Mouse (Mus musculus): Measurements from ENCODE around the gene Sfmbt1. TPM values are rescaled to one million over a fixed set of nuclear protein-coding genes. Genes with fewer than 3 reads are reported as not detected.

The Sfmbt1 gene
- polyA plus RNA-seq, 1 experiment from 2014 or later, result 13.4 TPM

GRCm38 (mm10) chr14:30695609-30696008 lies 19.0 kb upstream of the Sfmbt1 start:
- ATAC-seq (ENCODE audit: insufficient number of reproducible peaks, low FRiP score, low TSS enrichment, low read depth), result 0 out of 2 replicates have a peak, but pooled peaks have one; percentile 36
- 0 out of 2 replicates have a peak, but pooled peaks cover 4% of the 10 kb centered on the region for H3K36me3 ChIP-seq
- H3K27ac ChIP-seq (replicated peaks), result no peak overlapping the region
- peaks cover 7% of the 10 kb centered on the region; the same call in 1 of the 2 replicates for H3K4me1 ChIP-seq
- no peak overlapping the region for H3K4me3 ChIP-seq (replicated peaks)
- no peaks in the 10 kb centered on the region for H3K9me3 ChIP-seq (replicated peaks)
- H3K4me2 ChIP-seq (replicated peaks), result no peak overlapping the region
- 18% methylated on average over 4 of the region's 4 CpGs for WGBS
- H3K9ac ChIP-seq, result no peak overlapping the region
- H3K27me3 ChIP-seq, result no peaks in the 10 kb centered on the region

- H3K4me2 ChIP-seq (replicated peaks), result no peak overlapping the region
- peaks cover 7% of the 10 kb centered on the region; the same call in 1 of the 2 replicates for H3K4me1 ChIP-seq
- no peak overlapping the region for H3K4me3 ChIP-seq (replicated peaks)
- 0 out of 2 replicates have a peak, but pooled peaks cover 4% of the 10 kb centered on the region for H3K36me3 ChIP-seq
- WGBS, result 75% methylated on average over 15 of the region's 15 CpGs
- no peaks in the 10 kb centered on the region for H3K9me3 ChIP-seq (replicated peaks)
- no peak overlapping the region for H3K9ac ChIP-seq
- no peak overlapping the region for H3K27ac ChIP-seq (replicated peaks)
- no peaks in the 10 kb centered on the region for H3K27me3 ChIP-seq
- no peak for ATAC-seq (ENCODE audit: insufficient number of reproducible peaks, low FRiP score, low TSS enrichment, low read depth)
These were observed 17.1 kb upstream of the Sfmbt1 start for GRCm38 (mm10) chr14:30697407-30698052.

DNA sequence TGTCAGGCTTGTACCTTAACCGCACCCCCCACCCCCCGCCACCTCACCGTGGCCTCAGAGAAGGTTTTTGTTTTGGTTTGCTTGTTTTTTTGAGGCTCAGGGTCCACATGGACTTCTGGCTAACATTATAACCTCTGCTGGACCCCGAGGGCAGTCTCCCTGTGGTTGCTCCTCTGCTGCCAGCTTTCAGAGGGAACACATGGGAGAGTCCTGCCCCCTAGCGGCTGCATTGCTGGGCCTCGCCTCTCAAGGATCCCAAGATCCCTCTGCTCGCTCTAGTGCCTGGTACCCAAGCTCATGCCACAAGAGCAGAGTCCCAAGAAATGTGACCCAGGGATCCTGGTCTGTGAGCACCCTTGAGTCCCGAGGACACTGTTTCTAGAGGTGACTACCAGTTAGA lies 15.0 kb upstream of the Sfmbt1 start:
- WGBS, result 41% methylated on average over 8 of the region's 8 CpGs
- Histone ChIP-seq H3K4me1 (peaks cover 7% of the 10 kb centered on the region; the same call in 1 of the 2 replicates), H3K36me3 (no peaks in the 10 kb centered on the region), H3K4me3 (replicated peaks) (no peak overlapping the region), H3K27me3 (no peaks in the 10 kb centered on the region), H3K9me3 (replicated peaks) (no peaks in the 10 kb centered on the region), H3K27ac (replicated peaks) (no peak overlapping the region), H3K9ac (no peak overlapping the region), H3K4me2 (replicated peaks) (no peak overlapping the region)
- ATAC-seq (ENCODE audit: insufficient number of reproducible peaks, low FRiP score, low TSS enrichment, low read depth), result no peak

DNA sequence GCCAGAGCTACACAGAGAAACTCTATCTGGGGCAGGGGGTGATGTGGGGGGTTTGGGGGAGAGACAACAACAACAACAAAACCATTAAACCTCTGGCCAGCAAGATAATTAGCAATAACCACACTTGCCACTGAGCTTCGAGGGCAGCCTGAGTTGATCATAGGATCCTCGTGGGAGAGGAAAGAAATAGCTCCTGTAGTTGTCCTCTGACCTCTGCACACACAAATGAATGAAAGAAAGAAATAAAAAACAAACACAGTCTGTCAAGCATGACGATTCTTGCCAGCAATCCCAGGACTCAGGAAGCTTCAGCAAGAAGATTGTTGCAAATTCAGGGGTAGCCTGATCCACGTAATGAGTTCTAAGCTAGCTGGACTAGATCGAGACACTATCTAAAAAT lies 12.1 kb upstream of the Sfmbt1 start:
- Histone ChIP-seq H3K4me3 (replicated peaks) (no peak overlapping the region), H3K27ac (replicated peaks) (no peak overlapping the region), H3K4me2 (replicated peaks) (no peak overlapping the region), H3K36me3 (no peaks in the 10 kb centered on the region), H3K9me3 (replicated peaks) (no peaks in the 10 kb centered on the region), H3K9ac (no peak overlapping the region), H3K27me3 (no peaks in the 10 kb centered on the region), H3K4me1 (no peaks in the 10 kb centered on the region)
- 42% methylated on average over 5 of the region's 5 CpGs for WGBS
- ATAC-seq (ENCODE audit: insufficient number of reproducible peaks, low FRiP score, low TSS enrichment, low read depth), result no peak

DNA sequence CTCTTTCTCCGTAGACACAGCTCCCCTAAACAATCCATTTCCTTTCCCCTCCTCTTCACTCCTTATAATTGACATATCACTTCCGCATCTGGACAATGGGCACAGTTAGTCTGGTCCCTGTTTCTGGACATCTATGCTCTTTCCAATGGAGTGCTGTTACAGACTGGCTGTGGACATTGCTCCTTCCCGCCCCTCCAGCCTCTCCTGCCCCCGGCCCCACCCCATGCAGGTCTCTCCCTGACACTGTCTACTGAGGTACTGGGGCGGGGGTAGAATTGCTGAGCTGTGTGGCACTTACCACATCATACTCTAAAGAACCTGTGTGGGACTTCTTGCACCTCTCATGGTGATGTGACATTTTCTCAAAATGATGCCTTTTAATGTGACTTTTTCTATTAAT lies 11.6 kb upstream of the Sfmbt1 start:
- Histone ChIP-seq H3K4me1 (no peaks in the 10 kb centered on the region), H3K9me3 (replicated peaks) (no peaks in the 10 kb centered on the region), H3K27ac (replicated peaks) (no peak overlapping the region), H3K4me2 (replicated peaks) (no peak overlapping the region), H3K9ac (no peak overlapping the region), H3K27me3 (no peaks in the 10 kb centered on the region), H3K36me3 (no peaks in the 10 kb centered on the region), H3K4me3 (replicated peaks) (no peak overlapping the region)
- 73% methylated on average over 5 of the region's 5 CpGs for WGBS
- ATAC-seq (ENCODE audit: insufficient number of reproducible peaks, low FRiP score, low TSS enrichment, low read depth), result no peak

DNA sequence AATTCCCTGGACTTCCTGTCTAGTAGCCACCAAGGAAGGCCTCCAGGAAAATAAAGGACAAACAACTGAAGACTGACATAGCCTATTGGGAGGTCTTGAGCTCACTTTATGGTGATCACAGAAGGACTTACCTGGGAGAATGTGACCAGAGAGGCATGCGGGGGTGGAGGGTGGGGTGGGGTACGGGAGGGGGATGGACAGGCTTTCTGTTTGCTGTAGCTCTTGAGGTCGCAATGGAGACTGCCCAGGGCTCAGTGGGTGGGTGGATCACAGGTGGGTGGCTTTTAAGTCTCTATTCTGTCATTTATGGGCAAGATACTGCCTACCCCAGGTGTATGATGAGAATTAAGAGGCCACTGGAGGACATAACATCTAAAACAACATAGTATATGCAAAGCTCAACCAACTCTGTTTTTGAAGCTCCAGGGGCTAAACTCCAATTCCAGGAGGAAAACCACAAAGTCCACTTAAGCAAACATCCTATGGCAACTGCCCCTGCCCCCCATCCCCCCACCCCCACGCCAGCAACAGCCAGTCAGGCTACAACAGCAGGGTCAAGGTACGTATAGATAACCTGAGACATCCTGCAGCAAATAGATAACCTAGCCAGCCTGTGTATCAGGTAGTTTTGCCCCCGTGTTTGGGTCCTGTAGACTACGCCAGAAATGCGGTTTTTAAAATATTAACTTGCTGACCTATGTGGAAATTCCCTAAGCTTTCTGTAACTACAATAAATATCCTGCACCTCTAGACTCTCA lies 10.4 kb upstream of the Sfmbt1 start:
- H3K36me3 ChIP-seq, result no peaks in the 10 kb centered on the region
- no peak for ATAC-seq (ENCODE audit: insufficient number of reproducible peaks, low FRiP score, low TSS enrichment, low read depth)
- H3K27ac ChIP-seq (replicated peaks), result no peak overlapping the region
- no peak overlapping the region for H3K4me2 ChIP-seq (replicated peaks)
- no peak overlapping the region for H3K4me3 ChIP-seq (replicated peaks)
- H3K4me1 ChIP-seq, result no peaks in the 10 kb centered on the region
- H3K9me3 ChIP-seq (replicated peaks), result no peaks in the 10 kb centered on the region
- H3K27me3 ChIP-seq, result no peaks in the 10 kb centered on the region
- H3K9ac ChIP-seq, result no peak overlapping the region
- WGBS, result 74% methylated on average over 8 of the region's 8 CpGs

GRCm38 (mm10) chr14:30711892-30712291 lies 2.8 kb upstream of the Sfmbt1 start:
- Histone ChIP-seq H3K36me3 (no peaks in the 10 kb centered on the region), H3K9ac (no peak overlapping the region), H3K27ac (replicated peaks) (no peak overlapping the region), H3K4me1 (0 out of 2 replicates have a peak, but pooled peaks cover 1% of the 10 kb centered on the region), H3K9me3 (replicated peaks) (no peaks in the 10 kb centered on the region), H3K4me3 (replicated peaks) (no peak overlapping the region), H3K27me3 (peaks cover 9% of the 10 kb centered on the region; the same call in 1 of the 2 replicates), H3K4me2 (replicated peaks) (no peak overlapping the region)
- ATAC-seq (ENCODE audit: insufficient number of reproducible peaks, low FRiP score, low TSS enrichment, low read depth), result no peak
- WGBS, result 98% methylated on average over 2 of the region's 2 CpGs

GRCm38 (mm10) chr14:30713769-30714168 lies 880 bp upstream of the Sfmbt1 start:
- H3K4me1 ChIP-seq, result 0 out of 2 replicates have a peak, but pooled peaks cover 4% of the 10 kb centered on the region
- peaks cover 9% of the 10 kb centered on the region; the same call in 1 of the 2 replicates for H3K27me3 ChIP-seq
- H3K9me3 ChIP-seq (replicated peaks), result no peaks in the 10 kb centered on the region
- ATAC-seq (ENCODE audit: insufficient number of reproducible peaks, low FRiP score, low TSS enrichment, low read depth), result no peak
- 78% methylated on average over 1 of the region's 1 CpGs for WGBS
- H3K27ac ChIP-seq (replicated peaks), result no peak overlapping the region
- no peak overlapping the region for H3K4me2 ChIP-seq (replicated peaks)
- H3K9ac ChIP-seq, result no peak overlapping the region
- no peak overlapping the region for H3K4me3 ChIP-seq (replicated peaks)
- no peaks in the 10 kb centered on the region for H3K36me3 ChIP-seq

GRCm38 (mm10) chr14:30715618-30716050 lies 985 bp downstream of the Sfmbt1 start:
- peak overlapping the region; percentile 92 for H3K27ac ChIP-seq (replicated peaks)
- under 1% methylated on average over 65 of the region's 68 CpGs for WGBS
- 0 out of 2 replicates have a peak, but pooled peaks cover 4% of the 10 kb centered on the region for H3K4me1 ChIP-seq

GRCm38 (mm10) chr14:30716051-30716952 lies 1.7 kb downstream of the Sfmbt1 start:
- under 1% methylated on average over 67 of the region's 106 CpGs for WGBS
- peak overlapping the region; percentile 86 for H3K4me2 ChIP-seq (replicated peaks)
- no peaks in the 10 kb centered on the region for H3K9me3 ChIP-seq (replicated peaks)
- H3K36me3 ChIP-seq, result no peaks in the 10 kb centered on the region
- peak overlapping the region; percentile 89 for H3K4me3 ChIP-seq (replicated peaks)
- peaks cover 9% of the 10 kb centered on the region; the same call in 1 of the 2 replicates for H3K27me3 ChIP-seq
- peak overlapping the region; percentile 55 for H3K9ac ChIP-seq
- H3K27ac ChIP-seq (replicated peaks), result peak overlapping the region; percentile 92
- H3K4me1 ChIP-seq, result 0 out of 2 replicates have a peak, but pooled peaks cover 4% of the 10 kb centered on the region
- peak; percentile 75 for ATAC-seq (ENCODE audit: insufficient number of reproducible peaks, low FRiP score, low TSS enrichment, low read depth)

More at GRCm38 (mm10) chr14:30715618-30716050, 985 bp downstream of the Sfmbt1 start:
- H3K9me3 ChIP-seq (replicated peaks), result no peaks in the 10 kb centered on the region
- H3K4me2 ChIP-seq (replicated peaks), result peak overlapping the region; percentile 86
- peak overlapping the region; percentile 89 for H3K4me3 ChIP-seq (replicated peaks)
- peaks cover 9% of the 10 kb centered on the region; the same call in 1 of the 2 replicates for H3K27me3 ChIP-seq
- ATAC-seq (ENCODE audit: insufficient number of reproducible peaks, low FRiP score, low TSS enrichment, low read depth), result peak; percentile 88
- H3K36me3 ChIP-seq, result no peaks in the 10 kb centered on the region
- peak overlapping the region; percentile 55 for H3K9ac ChIP-seq
